Mouse (Mus musculus) testis, adult 2 months (tissue): Measurements from ENCODE around the gene Adamts4. TPM values are rescaled to one million over a fixed set of nuclear protein-coding genes. Genes with fewer than 3 reads are reported as not detected.

ENCODE experiments used
- H3K27ac ChIP-seq: fragments of 200-500 bp; 2 replicates; pipeline ENCODE4 v1.5.1; 2012; ENCODE audit warnings: low read depth, low read length; ENCODE audit not compliant: control insufficient read depth, insufficient read depth
- H3K27me3 ChIP-seq: fragments of 200-500 bp; 2 replicates; pipeline ENCODE4 v1.6.1; 2012; ENCODE audit warnings: mild to moderate bottlenecking, low read length, moderate library complexity; ENCODE audit not compliant: control insufficient read depth, insufficient read depth
- H3K36me3 ChIP-seq: fragments of 200-500 bp; 2 replicates; pipeline ENCODE4 v1.6.1; 2012; ENCODE audit warnings: mild to moderate bottlenecking, low read length; ENCODE audit not compliant: control insufficient read depth, insufficient read depth
- H3K4me1 ChIP-seq: fragments of 200-500 bp; 2 replicates; pipeline ENCODE4 v1.6.1; 2012; ENCODE audit warnings: low read length; ENCODE audit not compliant: control insufficient read depth, insufficient read depth
- H3K4me3 ChIP-seq: fragments of 200-500 bp; 2 replicates; pipeline ENCODE4 v1.5.1; 2012; ENCODE audit warnings: low read depth, mild to moderate bottlenecking, low read length, moderate library complexity, mixed read lengths; ENCODE audit not compliant: control insufficient read depth
- CTCF ChIP-seq: fragments of 200-500 bp; IDR thresholded peaks from 2 replicates; pipeline ENCODE4 v1.5.1; 2012; ENCODE audit warnings: low read depth, mild to moderate bottlenecking, inconsistent platforms, low read length, moderate library complexity; ENCODE audit not compliant: control insufficient read depth, insufficient read depth, insufficient replicate concordance
- POLR2A ChIP-seq: fragments of 200-500 bp; IDR thresholded peaks from 2 replicates; pipeline ENCODE4 v1.6.1; 2012; ENCODE audit warnings: low read depth, mild to moderate bottlenecking, inconsistent platforms, low read length, moderate library complexity; ENCODE audit not compliant: control insufficient read depth
- polyA plus RNA-seq: library from polyadenylated mRNA; depleted of rRNA; stranded (reverse); fragments of >200 nt; gene quantifications from 2 replicates; pipeline ENCODE4 v1.2.3, GENCODE M21; 2012

Gene Adamts4
- polyA plus RNA-seq, 1 experiment = 0.52 TPM

- Histone ChIP-seq H3K4me1 (peaks cover 9% of the 10 kb centered on the region), H3K27me3 (no peaks in the 10 kb centered on the region), H3K27ac (no peak overlapping the region), H3K4me3 (no peak overlapping the region), H3K36me3 (no peaks in the 10 kb centered on the region)
- no peak for TF ChIP-seq CTCF
- no peak for TF ChIP-seq POLR2A
These were observed 18.1 kb downstream of the Adamts4 start for GRCm38 (mm10) chr1:171268341-171268740.

- H3K27ac ChIP-seq = peak within 1 kb of the TSS; percentile 80
- H3K4me3 ChIP-seq = peak within 1 kb of the TSS; percentile 94
- H3K4me1 ChIP-seq = peaks cover 9% of the 10 kb centered on the region
- H3K27me3 ChIP-seq = no peaks in the 10 kb centered on the region
- TF ChIP-seq POLR2A (peak; percentile 95), CTCF (no peak)
- peaks cover 2% of the 10 kb centered on the region for H3K36me3 ChIP-seq
These were observed 19.8 kb downstream of the Adamts4 start, which contains the start of gene B4galt3 for GRCm38 (mm10) chr1:171269848-171270572. Gene B4galt3 (plus strand): TSS chr1:171270328.

DNA sequence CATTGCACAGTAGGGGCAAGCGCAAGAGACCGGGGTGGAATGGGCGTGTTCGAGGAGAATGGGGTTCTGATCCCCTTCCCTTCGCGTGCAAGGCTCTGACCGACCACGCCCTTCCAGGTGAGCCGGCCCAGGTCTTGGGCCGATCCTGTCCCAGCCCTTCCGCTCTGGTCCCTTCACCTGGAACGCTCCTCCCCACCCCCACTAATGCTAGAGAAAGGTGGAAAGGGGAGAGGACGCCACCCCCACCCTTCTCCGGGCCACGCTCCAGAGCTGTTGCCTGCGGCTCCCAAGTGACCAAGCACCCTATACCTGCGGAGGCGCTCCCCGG is 20.3 kb downstream of the Adamts4 start:
- Histone ChIP-seq H3K4me1 (peaks cover 9% of the 10 kb centered on the region), H3K27me3 (no peaks in the 10 kb centered on the region), H3K36me3 (peaks cover 2% of the 10 kb centered on the region), H3K4me3 (peak overlapping the region; percentile 94), H3K27ac (peak overlapping the region; percentile 80)
- TF ChIP-seq POLR2A = no peak
- no peak for TF ChIP-seq CTCF

GRCm38 (mm10) chr1:171271196-171271595 is 21.0 kb downstream of the Adamts4 start:
- H3K27me3 ChIP-seq = no peaks in the 10 kb centered on the region
- peaks cover 2% of the 10 kb centered on the region for H3K36me3 ChIP-seq
- no peak for TF ChIP-seq CTCF
- no peak for TF ChIP-seq POLR2A
- H3K4me1 ChIP-seq = peaks cover 9% of the 10 kb centered on the region
- H3K27ac ChIP-seq = no peak overlapping the region; the same call in 1 of the 2 replicates
- peak overlapping the region; percentile 94 for H3K4me3 ChIP-seq

- Histone ChIP-seq H3K27ac (no peak overlapping the region), H3K27me3 (no peaks in the 10 kb centered on the region), H3K4me3 (no peak overlapping the region), H3K36me3 (peaks cover 2% of the 10 kb centered on the region), H3K4me1 (peaks cover 9% of the 10 kb centered on the region)
- TF ChIP-seq POLR2A = no peak
- TF ChIP-seq CTCF = no peak
These were observed 21.4 kb downstream of the Adamts4 start for GRCm38 (mm10) chr1:171271622-171272021.

DNA sequence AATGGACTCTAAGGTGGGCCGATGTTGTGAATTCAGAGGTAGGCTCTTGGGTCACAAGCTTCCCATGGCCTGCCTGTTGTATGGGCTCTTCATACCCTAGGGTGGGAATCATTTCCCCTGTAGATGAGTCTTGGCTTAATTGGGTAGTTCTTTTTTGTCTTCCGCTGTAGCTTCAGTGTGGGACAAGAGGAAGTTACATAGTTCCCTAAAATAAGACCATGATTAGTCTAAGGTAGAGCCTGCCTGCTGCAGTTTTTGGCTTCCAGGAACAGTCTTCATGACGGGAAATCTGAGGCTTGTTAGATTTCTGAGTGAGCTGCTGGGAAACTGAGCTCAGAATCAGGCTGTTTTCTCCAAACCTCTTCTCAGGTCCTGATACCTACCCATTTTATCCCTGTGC is 21.9 kb downstream of the Adamts4 start:
- Histone ChIP-seq H3K4me3 (no peak overlapping the region), H3K27ac (no peak overlapping the region), H3K27me3 (no peaks in the 10 kb centered on the region), H3K4me1 (peaks cover 9% of the 10 kb centered on the region), H3K36me3 (peaks cover 2% of the 10 kb centered on the region)
- TF ChIP-seq POLR2A = no peak
- TF ChIP-seq CTCF = no peak

GRCm38 (mm10) chr1:171274171-171274570 is 23.9 kb downstream of the Adamts4 start:
- H3K36me3 ChIP-seq = peaks cover 2% of the 10 kb centered on the region

DNA sequence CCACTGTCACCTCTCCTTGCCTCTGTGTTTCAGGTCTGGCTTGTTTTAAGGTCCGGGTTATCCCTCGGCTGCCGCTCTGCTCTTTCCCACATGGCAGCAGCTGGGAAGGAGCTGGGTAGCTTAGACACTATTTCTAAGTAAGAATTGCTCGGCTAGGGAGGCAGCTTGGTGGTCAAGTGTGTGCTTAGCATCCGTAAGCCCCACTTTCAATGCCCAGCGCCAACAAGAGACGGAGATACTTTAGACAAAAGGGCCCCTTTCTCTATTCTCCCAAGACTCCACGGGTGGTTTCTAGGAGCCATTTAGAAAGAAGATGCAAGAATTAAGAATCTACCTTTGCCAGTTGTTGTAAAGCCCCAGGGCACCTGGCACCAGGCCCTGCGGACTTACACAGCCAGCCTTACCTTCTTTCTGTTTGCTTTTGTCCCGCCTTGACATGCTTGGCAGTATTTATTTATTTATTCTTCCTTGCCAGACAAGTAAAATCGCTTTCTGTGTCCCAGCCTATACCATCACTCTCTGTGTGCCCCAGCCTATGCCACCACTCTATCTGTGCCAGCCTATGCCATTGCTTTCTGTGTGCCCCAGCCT is 25.0 kb downstream of the Adamts4 start:
- Histone ChIP-seq H3K4me1 (peaks cover 12% of the 10 kb centered on the region), H3K36me3 (peaks cover 2% of the 10 kb centered on the region), H3K27ac (no peak overlapping the region), H3K4me3 (no peak overlapping the region), H3K27me3 (no peaks in the 10 kb centered on the region)
- TF ChIP-seq POLR2A (no peak), CTCF (no peak)

More at GRCm38 (mm10) chr1:171274171-171274570, 23.9 kb downstream of the Adamts4 start:
- Histone ChIP-seq H3K4me1 (peaks cover 9% of the 10 kb centered on the region), H3K27ac (no peak overlapping the region), H3K27me3 (no peaks in the 10 kb centered on the region), H3K4me3 (no peak overlapping the region)
- TF ChIP-seq CTCF (no peak), POLR2A (no peak)
